Comparison of ENCODE assay signal across 25 mouse cellular contexts in genomic region chr12:76549203-76549602, GRCm38 (mm10). TPM values are rescaled to one million over a fixed set of nuclear protein-coding genes. Genes with fewer than 3 reads are reported as not detected.
DNase-seq lines count a peak whose midpoint lies in the region; ATAC-seq and TF ChIP-seq lines count a peak whose summit lies in the region.
"Had no signal": no experiment of that assay in that cellular context is flagged by ENCODE, and none has a peak within 500 bp of the region (broad histone marks: within the 10 kb centered on the region; RNA-seq: fewer than 3 reads in every experiment).

No protein-coding gene starts in this region.

- H3K4me3 ChIP-seq in heart, embryonic 16.5 days (ENCODE audit: low read length) = no peak overlapping the region
- H3K4me3 ChIP-seq in lung, embryonic 14.5 days (ENCODE audit: low read depth, low read length) = no peak overlapping the region
- H3K4me3 ChIP-seq in lung, postnatal 0 days (ENCODE audit: low read depth, low read length) = no peak overlapping the region
- H3K4me3 ChIP-seq in stomach, postnatal 0 days (ENCODE audit: low read depth, low read length) = no peak overlapping the region
- H3K4me3 ChIP-seq: embryonic facial prominence, embryonic 12.5 days; erythroblast, embryonic 14.5 days; forebrain, embryonic 12.5 days; heart, embryonic 10.5 days; hindbrain, embryonic 15.5 days; limb, embryonic 12.5 days; liver, embryonic 12.5 days; megakaryocyte, embryonic 14.5 days; midbrain, embryonic 13.5 days; neural tube, embryonic 12.5 days had no signal

- no peaks in the 10 kb centered on the region for H3K36me3 ChIP-seq in heart, embryonic 16.5 days (ENCODE audit: control insufficient read depth, insufficient read depth)
- H3K36me3 ChIP-seq in lung, embryonic 14.5 days (ENCODE audit: insufficient read depth) = no peaks in the 10 kb centered on the region
- H3K36me3 ChIP-seq in lung, postnatal 0 days (ENCODE audit: insufficient read depth, low read length) = no peaks in the 10 kb centered on the region
- H3K36me3 ChIP-seq in stomach, postnatal 0 days (ENCODE audit: control insufficient read depth, insufficient read depth, low read length) = no peaks in the 10 kb centered on the region
- H3K36me3 ChIP-seq: embryonic facial prominence, embryonic 12.5 days; forebrain, embryonic 12.5 days; heart, embryonic 10.5 days; hindbrain, embryonic 15.5 days; limb, embryonic 12.5 days; liver, embryonic 12.5 days; midbrain, embryonic 13.5 days; neural tube, embryonic 12.5 days had no signal

- no peak overlapping the region for H3K4me2 ChIP-seq in heart, embryonic 16.5 days (ENCODE audit: low read depth, low read length)
- H3K4me2 ChIP-seq in lung, embryonic 14.5 days = peak overlapping the region; percentile 58
- H3K4me2 ChIP-seq in lung, postnatal 0 days (replicated peaks; ENCODE audit: low read depth, low read length) = no peak overlapping the region
- no peak overlapping the region for H3K4me2 ChIP-seq in stomach, postnatal 0 days (replicated peaks; ENCODE audit: low read depth)
- H3K4me2 ChIP-seq: embryonic facial prominence, embryonic 12.5 days; forebrain, embryonic 12.5 days; hindbrain, embryonic 15.5 days; limb, embryonic 12.5 days; liver, embryonic 12.5 days; midbrain, embryonic 13.5 days; neural tube, embryonic 12.5 days had no signal

- H3K27ac ChIP-seq in heart, embryonic 16.5 days (ENCODE audit: low read length) = peak overlapping the region; percentile 3; the same call in 1 of the 2 replicates
- peak overlapping the region; percentile 48; the same call in 1 of the 2 replicates for H3K27ac ChIP-seq in lung, embryonic 14.5 days (ENCODE audit: low read depth)
- no peak overlapping the region for H3K27ac ChIP-seq in lung, postnatal 0 days (ENCODE audit: low read length)
- peak overlapping the region; percentile 87; the same call in 1 of the 2 replicates for H3K27ac ChIP-seq in stomach, postnatal 0 days (replicated peaks)
- H3K27ac ChIP-seq: embryonic facial prominence, embryonic 12.5 days; forebrain, embryonic 12.5 days; hindbrain, embryonic 15.5 days; limb, embryonic 12.5 days; liver, embryonic 12.5 days; midbrain, embryonic 13.5 days; neural tube, embryonic 12.5 days had no signal

- H3K27me3 ChIP-seq in heart, embryonic 16.5 days (ENCODE audit: control insufficient read depth, insufficient read depth, low read length) = no peaks in the 10 kb centered on the region
- peaks cover 4% of the 10 kb centered on the region; the same call in 1 of the 2 replicates for H3K27me3 ChIP-seq in lung, embryonic 14.5 days (ENCODE audit: insufficient read depth, low read length)
- no peaks in the 10 kb centered on the region for H3K27me3 ChIP-seq in lung, postnatal 0 days (replicated peaks; ENCODE audit: insufficient read depth, low read length)
- no peaks in the 10 kb centered on the region for H3K27me3 ChIP-seq in stomach, postnatal 0 days (ENCODE audit: control insufficient read depth, insufficient read depth, low read length)
- H3K27me3 ChIP-seq: Patski had no signal

- DNase-seq in heart, adult 18-20 months = no peak
- no peak for DNase-seq in lung, embryonic 14.5 days
- DNase-seq in lung, postnatal 0 days (ENCODE audit: low spot score) = no peak
- peak; percentile 78 for DNase-seq in R1 (ENCODE audit: low read depth, low spot score)
- no peak for DNase-seq in stomach, postnatal 0 days (ENCODE audit: low spot score)
- DNase-seq in frontal cortex, postnatal 36 days (ENCODE audit: low spot score in 2 of 2) = no peak
- DNase-seq: adrenal gland, adult 8-10 months; cerebellum, adult 18-20 months; cerebellum, postnatal 14 days; lung, adult 2 months; lung, postnatal 36 days; retina, postnatal 1 day had no signal

- TF ChIP-seq CTCF in lung, embryonic 14.5 days (IDR thresholded peaks at IDR 0.05; ENCODE audit: low read depth) = no peak
- TF ChIP-seq CTCF in lung, postnatal 0 days (IDR thresholded peaks at IDR 0.05) = no peak
- no peak for TF ChIP-seq CTCF in stomach, postnatal 0 days (IDR thresholded peaks at IDR 0.05; ENCODE audit: low read depth)

- H3K4me1 ChIP-seq in heart, embryonic 16.5 days (ENCODE audit: control insufficient read depth, insufficient read depth, low read length) = peaks cover 89% of the 10 kb centered on the region
- peaks cover 55% of the 10 kb centered on the region for H3K4me1 ChIP-seq in lung, embryonic 14.5 days (ENCODE audit: insufficient read depth)
- peaks cover 9% of the 10 kb centered on the region; the same call in 1 of the 2 replicates for H3K4me1 ChIP-seq in lung, postnatal 0 days (ENCODE audit: insufficient read depth, low read depth, low read length)
- H3K4me1 ChIP-seq in stomach, postnatal 0 days (replicated peaks; ENCODE audit: control insufficient read depth, insufficient read depth) = peaks cover 24% of the 10 kb centered on the region

- H3K9me3 ChIP-seq in heart, embryonic 16.5 days (replicated peaks; ENCODE audit: control insufficient read depth, low read length) = no peaks in the 10 kb centered on the region
- no peaks in the 10 kb centered on the region for H3K9me3 ChIP-seq in lung, embryonic 14.5 days (ENCODE audit: low read depth, low read length)
- H3K9me3 ChIP-seq in lung, postnatal 0 days (ENCODE audit: low read length) = no peaks in the 10 kb centered on the region
- H3K9me3 ChIP-seq in stomach, postnatal 0 days (ENCODE audit: control insufficient read depth, low read length) = no peaks in the 10 kb centered on the region
- H3K9me3 ChIP-seq: embryonic facial prominence, embryonic 12.5 days; forebrain, embryonic 12.5 days; heart, embryonic 10.5 days; hindbrain, embryonic 15.5 days; limb, embryonic 12.5 days; liver, embryonic 12.5 days; midbrain, embryonic 13.5 days; neural tube, embryonic 12.5 days had no signal

- ATAC-seq in heart, embryonic 16.5 days (replicated peaks; ENCODE audit: extremely low read depth, insufficient read depth, low FRiP score) = no peak
- no peak for ATAC-seq in lung, embryonic 14.5 days (ENCODE audit: insufficient read depth)
- no peak for ATAC-seq in lung, postnatal 0 days
- no peak for ATAC-seq in stomach, postnatal 0 days (ENCODE audit: low FRiP score, low TSS enrichment)
- ATAC-seq: activated CD4-positive, CD25-positive, alpha-beta regulatory T cell, adult 4 months; liver, embryonic 12.5 days; midbrain, embryonic 13.5 days; Patski had no signal

- peak overlapping the region; percentile 7; the same call in 1 of the 2 replicates for H3K9ac ChIP-seq in heart, embryonic 16.5 days (ENCODE audit: low read length)
- H3K9ac ChIP-seq in lung, embryonic 14.5 days = no peak overlapping the region
- no peak overlapping the region for H3K9ac ChIP-seq in lung, postnatal 0 days (replicated peaks; ENCODE audit: low read depth)
- H3K9ac ChIP-seq in stomach, postnatal 0 days (ENCODE audit: low read length) = 0 out of 2 replicates have a peak overlapping the region, but pooled peaks have one; percentile 18
- H3K9ac ChIP-seq: embryonic facial prominence, embryonic 12.5 days; forebrain, embryonic 12.5 days; hindbrain, embryonic 15.5 days; limb, embryonic 12.5 days; liver, embryonic 12.5 days; midbrain, embryonic 13.5 days; neural tube, embryonic 12.5 days had no signal

- WGBS in heart, embryonic 16.5 days = 42% methylated on average over 3 of the region's 3 CpGs
- 59% methylated on average over 3 of the region's 3 CpGs for WGBS in lung, embryonic 14.5 days
- 70% methylated on average over 3 of the region's 3 CpGs for WGBS in lung, postnatal 0 days
- WGBS in stomach, postnatal 0 days = 54% methylated on average over 3 of the region's 3 CpGs

- no peak for TF ChIP-seq EP300 in lung, postnatal 0 days (IDR thresholded peaks at IDR 0.05)
- no peak for TF ChIP-seq EP300 in stomach, postnatal 0 days (optimal IDR thresholded peaks at IDR 0.05)

RNA-seq across cellular contexts. Expression of gene Plekhg3, which starts 18.5 kb away (rescaled TPM):
- 6.8 and 9.5 TPM in 2 replicates for polyA plus RNA-seq in heart, embryonic 16.5 days (2015; fragmentation: Nextera tagmentation; extraction: Ambion mirVana)
- 10 to 100 TPM; 10.6 to 11.4 TPM for total RNA-seq in heart, adult 18-20 months (2021)
- polyA plus RNA-seq in lung, embryonic 14.5 days (2014; fragmentation: Nextera tagmentation; extraction: Ambion mirVana) = 9.0 and 9.7 TPM in 2 replicates
- polyA plus RNA-seq in lung, postnatal 0 days (2015; fragmentation: Nextera tagmentation; extraction: Ambion mirVana) = 2.1 and 2.9 TPM in 2 replicates
- 5.7 and 6.4 TPM in 2 replicates for polyA plus RNA-seq in stomach, postnatal 0 days (2015; fragmentation: Nextera tagmentation; extraction: Ambion mirVana)

Comparison
In these comparisons a context has a peak if more than half of its experiments do, and no peak if none do; other contexts are left out.
1. H3K9ac ChIP-seq: peak in heart, embryonic 16.5 days (single experiment) and stomach, postnatal 0 days (single experiment); none in lung, embryonic 14.5 days (single experiment) and lung, postnatal 0 days (single experiment).